Comparison of ENCODE assay signal across 22 mouse cellular contexts in genomic region chr17:75603417-75604086, GRCm38 (mm10). TPM values are rescaled to one million over a fixed set of nuclear protein-coding genes. Genes with fewer than 3 reads are reported as not detected.
DNase-seq lines count a peak whose midpoint lies in the region; ATAC-seq lines count a peak whose summit lies in the region.
"Had no signal": no experiment of that assay in that cellular context is flagged by ENCODE, and none has a peak within 500 bp of the region (broad histone marks: within the 10 kb centered on the region; RNA-seq: fewer than 3 reads in every experiment).

No protein-coding gene starts in this region.

- WGBS in hindbrain, embryonic 10.5 days = 6% methylated on average over 4 of the region's 4 CpGs
- WGBS in hindbrain, embryonic 14.5 days = 3% methylated on average over 4 of the region's 4 CpGs
- WGBS in limb, embryonic 10.5 days = 6% methylated on average over 4 of the region's 4 CpGs

- H3K4me3 ChIP-seq in hindbrain, embryonic 10.5 days = no peak overlapping the region
- no peak overlapping the region for H3K4me3 ChIP-seq in hindbrain, embryonic 14.5 days (replicated peaks; ENCODE audit: low read length)
- no peak overlapping the region for H3K4me3 ChIP-seq in limb, embryonic 10.5 days
- H3K4me3 ChIP-seq: erythroblast, embryonic 14.5 days; midbrain, embryonic 12.5 days; myocyte had no signal

- no peak overlapping the region for H3K9ac ChIP-seq in hindbrain, embryonic 14.5 days
- H3K9ac ChIP-seq: midbrain, embryonic 12.5 days had no signal

- no peak overlapping the region; the same call in 1 of the 2 replicates for H3K27ac ChIP-seq in hindbrain, embryonic 10.5 days
- no peak overlapping the region for H3K27ac ChIP-seq in hindbrain, embryonic 14.5 days
- no peak overlapping the region for H3K27ac ChIP-seq in limb, embryonic 10.5 days
- H3K27ac ChIP-seq: heart, embryonic 10.5 days; midbrain, embryonic 12.5 days had no signal

- no peaks in the 10 kb centered on the region for H3K36me3 ChIP-seq in hindbrain, embryonic 10.5 days
- H3K36me3 ChIP-seq in hindbrain, embryonic 14.5 days (replicated peaks; ENCODE audit: control insufficient read depth, insufficient read depth) = no peaks in the 10 kb centered on the region
- no peaks in the 10 kb centered on the region for H3K36me3 ChIP-seq in limb, embryonic 10.5 days
- H3K36me3 ChIP-seq: heart, embryonic 10.5 days; midbrain, embryonic 12.5 days had no signal

- no peak for ATAC-seq in hindbrain, embryonic 14.5 days (ENCODE audit: low FRiP score)
- ATAC-seq in cerebellum, adult (ENCODE audit: insufficient number of reproducible peaks, low FRiP score, low TSS enrichment) = no peak
- ATAC-seq: hindbrain, embryonic 16.5 days had no signal

- 0 out of 2 replicates have a peak, but pooled peaks cover 3% of the 10 kb centered on the region for H3K9me3 ChIP-seq in hindbrain, embryonic 10.5 days
- H3K9me3 ChIP-seq in hindbrain, embryonic 14.5 days (ENCODE audit: control insufficient read depth, low read length) = no peaks in the 10 kb centered on the region
- no peaks in the 10 kb centered on the region for H3K9me3 ChIP-seq in limb, embryonic 10.5 days (replicated peaks)
- H3K9me3 ChIP-seq: heart, embryonic 10.5 days; midbrain, embryonic 12.5 days had no signal

- peaks cover 16% of the 10 kb centered on the region for H3K4me1 ChIP-seq in hindbrain, embryonic 10.5 days (replicated peaks)
- no peaks in the 10 kb centered on the region; the same call in 1 of the 2 replicates for H3K4me1 ChIP-seq in hindbrain, embryonic 14.5 days (replicated peaks; ENCODE audit: control insufficient read depth, insufficient read depth, low read length)
- H3K4me1 ChIP-seq in limb, embryonic 10.5 days = peaks cover 14% of the 10 kb centered on the region
- H3K4me1 ChIP-seq: heart, embryonic 10.5 days; midbrain, embryonic 12.5 days had no signal

- H3K4me2 ChIP-seq in hindbrain, embryonic 14.5 days (replicated peaks) = no peak overlapping the region
- H3K4me2 ChIP-seq: midbrain, embryonic 12.5 days had no signal

- peak; percentile 56 for DNase-seq in hindbrain, embryonic 10.5 days (ENCODE audit: low spot score)
- no peak for DNase-seq in hindbrain, embryonic 14.5 days (ENCODE audit: low spot score)
- peak; percentile 51 for DNase-seq in ES-CJ7 (ENCODE audit: low read depth, low spot score)
- peak; percentile 10 for DNase-seq in adipocyte (ENCODE audit: low spot score)
- peak; percentile 33 for DNase-seq in limb, embryonic 10.5 days (ENCODE audit: low spot score)
- DNase-seq in thymus, postnatal 4 days = no peak
- DNase-seq in right cerebral cortex, adult 2 months (ENCODE audit: low spot score in 2 of 2) = no peak
- DNase-seq: adrenal gland, adult 8-10 months; cerebellum, adult 8-10 months; gastrocnemius, postnatal 14 days; heart, postnatal 10 days; kidney, adult 2 months; kidney, postnatal 4 days; liver; lung, adult 18-20 months; lung, postnatal 36 days had no signal

- H3K27me3 ChIP-seq in hindbrain, embryonic 10.5 days (ENCODE audit: insufficient read depth, poor library complexity, severe bottlenecking) = peaks cover 7% of the 10 kb centered on the region; the same call in 1 of the 2 replicates
- no peaks in the 10 kb centered on the region for H3K27me3 ChIP-seq in hindbrain, embryonic 14.5 days (ENCODE audit: control insufficient read depth, insufficient read depth, low read length)
- H3K27me3 ChIP-seq in limb, embryonic 10.5 days (ENCODE audit: low read depth, poor library complexity, severe bottlenecking) = no peaks in the 10 kb centered on the region
- H3K27me3 ChIP-seq: midbrain, embryonic 12.5 days had no signal

RNA-seq across cellular contexts. Expression of gene Fam98a, which starts 51.8 kb away (rescaled TPM):
- 19.3 and 24.9 TPM in 2 replicates for polyA plus RNA-seq in hindbrain, embryonic 10.5 days (2016; fragmentation: Nextera tagmentation; extraction: Ambion mirVana)
- 9.9 and 10.4 TPM in 2 replicates for polyA plus RNA-seq in hindbrain, embryonic 14.5 days (2014; fragmentation: Nextera tagmentation; extraction: Ambion mirVana)
- 24.5 TPM in 2 replicates for polyA plus RNA-seq in limb, embryonic 10.5 days (2016; fragmentation: Nextera tagmentation; extraction: Ambion mirVana)

Comparison
In these comparisons a context has a peak if more than half of its experiments do, and no peak if none do; other contexts are left out.
1. DNase-seq: peak in hindbrain, embryonic 10.5 days (single experiment), ES-CJ7 (single experiment), adipocyte (single experiment) and limb, embryonic 10.5 days (single experiment); none in hindbrain, embryonic 14.5 days (single experiment), thymus, postnatal 4 days (single experiment) and right cerebral cortex, adult 2 months (0 of 2).